Mouse (Mus musculus): Measurements from ENCODE around the gene Trf. TPM values are rescaled to one million over a fixed set of nuclear protein-coding genes. Genes with fewer than 3 reads are reported as not detected.

Gene Trf
- polyA plus RNA-seq, 1 experiment from 2014 or later, result 14.4 TPM

DNA sequence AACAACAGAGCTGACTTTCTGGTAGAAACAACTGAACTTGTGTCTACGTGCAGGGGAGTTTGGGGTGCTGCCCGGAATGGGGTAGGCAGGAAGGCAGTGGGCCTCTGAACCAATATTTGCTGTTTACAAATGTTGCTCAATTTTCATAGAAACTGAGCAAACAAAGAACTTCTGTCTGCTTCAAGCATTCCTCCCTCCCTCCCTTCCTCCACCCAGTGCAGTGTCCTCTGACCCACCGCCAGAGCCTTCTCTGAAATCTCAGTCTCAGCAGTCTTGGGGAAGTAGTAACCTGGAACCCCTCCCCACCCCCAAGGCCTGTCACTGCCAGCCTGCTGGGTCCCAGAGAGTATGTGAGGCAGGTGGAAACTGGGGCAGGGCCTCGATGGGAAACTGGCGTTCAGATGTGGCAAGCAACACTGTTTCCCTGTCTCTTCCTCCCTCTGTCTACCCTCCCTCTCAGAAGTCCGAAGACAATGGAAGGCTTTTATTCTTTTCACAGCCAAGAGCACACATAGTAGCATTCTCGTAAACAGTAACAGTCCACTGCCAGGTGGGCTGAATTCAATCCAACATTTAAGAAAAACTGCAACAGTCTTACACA, 4.4 kb upstream of the Trf start:
- Histone ChIP-seq H3K4me2 (no peak overlapping the region), H3K9ac (no peak overlapping the region), H3K36me3 (no peaks in the 10 kb centered on the region), H3K27me3 (no peaks in the 10 kb centered on the region), H3K27ac (peak overlapping the region; percentile 57), H3K9me3 (no peaks in the 10 kb centered on the region), H3K4me3 (no peak overlapping the region), H3K4me1 (peaks cover 13% of the 10 kb centered on the region)
- ATAC-seq (ENCODE audit: insufficient number of reproducible peaks, insufficient read depth, low FRiP score, low TSS enrichment, low read depth), result peak; percentile 20; the same call in 1 of the 2 replicates
- 46% methylated on average over 7 of the region's 7 CpGs for WGBS

DNA sequence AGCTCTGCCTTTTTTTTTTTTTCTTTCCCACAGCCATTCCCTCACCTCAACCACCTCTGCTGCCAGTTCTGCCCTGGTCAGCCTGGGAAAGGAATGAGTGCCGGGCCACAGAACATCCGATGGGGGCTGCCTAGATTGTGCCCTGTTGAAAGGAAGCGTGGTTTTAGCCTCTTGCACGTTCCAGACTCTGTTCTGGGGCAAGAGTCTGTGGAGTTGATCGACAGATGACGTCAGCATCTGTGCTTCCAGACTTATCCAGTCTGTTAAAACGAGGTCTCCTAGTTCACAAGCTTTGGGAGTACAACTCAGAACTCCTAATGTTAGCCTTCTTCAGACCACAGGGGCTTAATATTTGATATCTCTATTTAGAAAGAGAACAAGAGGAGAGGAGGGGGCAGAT, 3.8 kb upstream of the Trf start:
- WGBS, result 70% methylated on average over 7 of the region's 7 CpGs
- no peaks in the 10 kb centered on the region for H3K9me3 ChIP-seq
- no peak overlapping the region for H3K4me3 ChIP-seq
- H3K4me1 ChIP-seq, result peaks cover 13% of the 10 kb centered on the region
- peak overlapping the region; percentile 57; the same call in 1 of the 2 replicates for H3K27ac ChIP-seq
- H3K4me2 ChIP-seq, result no peak overlapping the region
- no peaks in the 10 kb centered on the region for H3K36me3 ChIP-seq
- H3K9ac ChIP-seq, result no peak overlapping the region
- no peaks in the 10 kb centered on the region for H3K27me3 ChIP-seq
- ATAC-seq (ENCODE audit: insufficient number of reproducible peaks, insufficient read depth, low FRiP score, low TSS enrichment, low read depth), result no peak; the same call in 1 of the 2 replicates

DNA sequence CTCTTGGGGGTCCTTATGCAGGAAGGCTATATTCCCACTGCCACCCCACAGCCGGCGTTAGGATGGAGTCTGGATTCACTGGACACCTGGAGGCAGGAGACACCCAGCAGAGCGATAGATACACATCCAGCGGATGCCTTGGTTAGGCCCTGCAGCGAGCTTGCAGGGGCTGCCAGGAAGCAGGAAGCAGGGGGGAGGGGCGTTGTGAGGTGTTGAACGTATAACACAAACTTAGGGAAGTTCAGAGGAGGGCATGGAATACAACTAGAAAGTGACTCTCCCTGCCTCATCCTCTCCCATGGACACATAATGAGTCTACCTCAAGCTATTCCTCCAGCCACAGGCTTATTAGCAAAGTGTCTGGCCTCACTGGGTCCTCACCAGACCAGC, 2.8 kb upstream of the Trf start:
- H3K9me3 ChIP-seq, result no peaks in the 10 kb centered on the region
- H3K36me3 ChIP-seq, result no peaks in the 10 kb centered on the region
- no peaks in the 10 kb centered on the region for H3K27me3 ChIP-seq
- no peak overlapping the region for H3K27ac ChIP-seq
- H3K4me3 ChIP-seq, result no peak overlapping the region
- H3K9ac ChIP-seq, result no peak overlapping the region
- 59% methylated on average over 7 of the region's 7 CpGs for WGBS
- no peak overlapping the region for H3K4me2 ChIP-seq
- ATAC-seq (ENCODE audit: insufficient number of reproducible peaks, insufficient read depth, low FRiP score, low TSS enrichment, low read depth), result no peak
- peaks cover 13% of the 10 kb centered on the region for H3K4me1 ChIP-seq

GRCm38 (mm10) chr9:103232232-103233005, 2.2 kb upstream of the Trf start:
- Histone ChIP-seq H3K27me3 (no peaks in the 10 kb centered on the region), H3K9me3 (no peaks in the 10 kb centered on the region), H3K36me3 (no peaks in the 10 kb centered on the region), H3K4me3 (no peak overlapping the region), H3K4me2 (no peak overlapping the region), H3K4me1 (peaks cover 13% of the 10 kb centered on the region), H3K9ac (no peak overlapping the region), H3K27ac (no peak overlapping the region)
- WGBS, result 89% methylated on average over 7 of the region's 7 CpGs
- no peak for ATAC-seq (ENCODE audit: insufficient number of reproducible peaks, insufficient read depth, low FRiP score, low TSS enrichment, low read depth)

- peaks cover 13% of the 10 kb centered on the region for H3K4me1 ChIP-seq
- ATAC-seq (ENCODE audit: insufficient number of reproducible peaks, insufficient read depth, low FRiP score, low TSS enrichment, low read depth), result no peak
- no peaks in the 10 kb centered on the region for H3K27me3 ChIP-seq
- no peaks in the 10 kb centered on the region for H3K36me3 ChIP-seq
- no peaks in the 10 kb centered on the region for H3K9me3 ChIP-seq
- no peak overlapping the region for H3K4me3 ChIP-seq
- H3K27ac ChIP-seq, result no peak overlapping the region
- WGBS, result 83% methylated on average over 15 of the region's 15 CpGs
- H3K4me2 ChIP-seq, result no peak overlapping the region
- no peak overlapping the region for H3K9ac ChIP-seq
These were observed 992 bp downstream of the Trf start for GRCm38 (mm10) chr9:103229037-103229867.

GRCm38 (mm10) chr9:103228370-103229003, 1.8 kb downstream of the Trf start:
- peaks cover 13% of the 10 kb centered on the region; the same call in 1 of the 2 replicates for H3K4me1 ChIP-seq
- H3K4me2 ChIP-seq, result no peak overlapping the region
- no peaks in the 10 kb centered on the region for H3K9me3 ChIP-seq
- no peak overlapping the region for H3K4me3 ChIP-seq
- no peak for ATAC-seq (ENCODE audit: insufficient number of reproducible peaks, insufficient read depth, low FRiP score, low TSS enrichment, low read depth)
- no peak overlapping the region for H3K27ac ChIP-seq
- no peaks in the 10 kb centered on the region for H3K27me3 ChIP-seq
- WGBS, result 67% methylated on average over 13 of the region's 13 CpGs
- no peaks in the 10 kb centered on the region for H3K36me3 ChIP-seq
- H3K9ac ChIP-seq, result no peak overlapping the region

- Histone ChIP-seq H3K4me2 (no peak overlapping the region), H3K9ac (no peak overlapping the region), H3K27me3 (no peaks in the 10 kb centered on the region), H3K4me3 (no peak overlapping the region), H3K4me1 (peaks cover 10% of the 10 kb centered on the region; the same call in 1 of the 2 replicates), H3K36me3 (no peaks in the 10 kb centered on the region), H3K27ac (no peak overlapping the region), H3K9me3 (no peaks in the 10 kb centered on the region)
- ATAC-seq (ENCODE audit: insufficient number of reproducible peaks, insufficient read depth, low FRiP score, low TSS enrichment, low read depth), result no peak
- 90% methylated on average over 16 of the region's 16 CpGs for WGBS
These were observed 2.5 kb downstream of the Trf start for GRCm38 (mm10) chr9:103227760-103228159.

- peaks cover 8% of the 10 kb centered on the region; the same call in 1 of the 2 replicates for H3K4me1 ChIP-seq
- no peak overlapping the region for H3K27ac ChIP-seq
- H3K36me3 ChIP-seq, result no peaks in the 10 kb centered on the region
- no peaks in the 10 kb centered on the region for H3K9me3 ChIP-seq
- no peak overlapping the region for H3K4me3 ChIP-seq
- 93% methylated on average over 15 of the region's 15 CpGs for WGBS
- no peak for ATAC-seq (ENCODE audit: insufficient number of reproducible peaks, insufficient read depth, low FRiP score, low TSS enrichment, low read depth)
- H3K27me3 ChIP-seq, result no peaks in the 10 kb centered on the region
- no peak overlapping the region for H3K9ac ChIP-seq
- no peak overlapping the region for H3K4me2 ChIP-seq
These were observed 3.4 kb downstream of the Trf start for GRCm38 (mm10) chr9:103226806-103227205.

GRCm38 (mm10) chr9:103225464-103225863, 4.8 kb downstream of the Trf start:
- Histone ChIP-seq H3K4me1 (peaks cover 5% of the 10 kb centered on the region; the same call in 1 of the 2 replicates), H3K4me2 (no peak overlapping the region), H3K4me3 (no peak overlapping the region), H3K27me3 (no peaks in the 10 kb centered on the region), H3K27ac (no peak overlapping the region), H3K9ac (no peak overlapping the region), H3K36me3 (no peaks in the 10 kb centered on the region), H3K9me3 (no peaks in the 10 kb centered on the region)
- ATAC-seq (ENCODE audit: insufficient number of reproducible peaks, insufficient read depth, low FRiP score, low TSS enrichment, low read depth), result no peak
- 72% methylated on average over 3 of the region's 3 CpGs for WGBS

GRCm38 (mm10) chr9:103224721-103225120, 5.5 kb downstream of the Trf start:
- no peaks in the 10 kb centered on the region for H3K27me3 ChIP-seq
- 92% methylated on average over 7 of the region's 7 CpGs for WGBS
- H3K4me3 ChIP-seq, result no peak overlapping the region
- H3K9ac ChIP-seq, result no peak overlapping the region
- H3K36me3 ChIP-seq, result no peaks in the 10 kb centered on the region
- no peak for ATAC-seq (ENCODE audit: insufficient number of reproducible peaks, insufficient read depth, low FRiP score, low TSS enrichment, low read depth)
- H3K4me1 ChIP-seq, result no peaks in the 10 kb centered on the region; the same call in 1 of the 2 replicates
- H3K9me3 ChIP-seq, result no peaks in the 10 kb centered on the region
- H3K4me2 ChIP-seq, result no peak overlapping the region
- no peak overlapping the region for H3K27ac ChIP-seq

DNA sequence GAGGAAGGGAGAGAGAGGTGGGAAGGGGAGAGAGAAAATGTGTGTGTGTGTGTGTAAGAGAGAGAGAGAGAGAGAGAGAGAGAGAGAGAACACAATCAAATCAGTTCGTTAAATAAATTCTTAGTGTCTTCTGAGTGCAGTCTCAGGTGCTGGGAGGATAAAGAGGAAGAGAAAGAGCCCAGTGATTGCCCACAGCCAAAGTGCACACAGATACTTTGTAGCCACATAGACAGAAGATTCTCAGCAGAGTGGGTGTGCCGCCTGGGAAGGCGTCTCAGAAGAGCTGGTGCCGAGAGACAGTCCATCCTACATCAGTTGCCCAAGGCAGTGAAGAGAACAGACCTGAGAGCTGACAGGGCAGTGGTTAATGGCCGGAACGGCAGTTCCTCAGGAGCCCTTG, 16.0 kb downstream of the Trf start:
- WGBS, result 71% methylated on average over 6 of the region's 6 CpGs
- no peak overlapping the region for H3K4me2 ChIP-seq
- no peak overlapping the region for H3K27ac ChIP-seq
- no peak overlapping the region for H3K4me3 ChIP-seq
- H3K4me1 ChIP-seq, result no peaks in the 10 kb centered on the region
- H3K36me3 ChIP-seq, result no peaks in the 10 kb centered on the region
- no peaks in the 10 kb centered on the region; the same call in 1 of the 2 replicates for H3K27me3 ChIP-seq
- no peak overlapping the region for H3K9ac ChIP-seq
- no peaks in the 10 kb centered on the region for H3K9me3 ChIP-seq
- no peak for ATAC-seq (ENCODE audit: insufficient number of reproducible peaks, insufficient read depth, low FRiP score, low TSS enrichment, low read depth)

Data from embryonic facial prominence, embryonic 13.5 days (tissue).